Mouse (Mus musculus) olfactory bulb, adult 2 months (tissue): Measurements from ENCODE around the gene Lrrc18. TPM values are rescaled to one million over a fixed set of nuclear protein-coding genes. Genes with fewer than 3 reads are reported as not detected.

Experiments used
- H3K27ac ChIP-seq: fragments of 200-500 bp; 2 replicates; pipeline ENCODE4 v1.5.1; 2012; ENCODE audit warnings: low read depth, low read length; ENCODE audit not compliant: insufficient read depth
- H3K4me1 ChIP-seq: fragments of 200-500 bp; 2 replicates; pipeline ENCODE4 v1.6.1; 2012; ENCODE audit warnings: low read length; ENCODE audit not compliant: control insufficient read depth, insufficient read depth
- H3K4me3 ChIP-seq: fragments of 200-500 bp; 2 replicates; pipeline ENCODE4 v1.5.1; 2012; ENCODE audit warnings: mild to moderate bottlenecking, low read depth, low read length, moderate library complexity; ENCODE audit not compliant: insufficient read depth
- CTCF ChIP-seq: fragments of 200-500 bp; IDR thresholded peaks from 2 replicates; pipeline ENCODE4 v1.5.1; 2012; ENCODE audit warnings: low read depth, mild to moderate bottlenecking, low read length, moderate library complexity; ENCODE audit not compliant: insufficient read depth
- POLR2A ChIP-seq: fragments of 200-500 bp; IDR thresholded peaks from 2 replicates; pipeline ENCODE4 v1.6.1; 2012; ENCODE audit warnings: mild to moderate bottlenecking, low read depth, low read length, moderate library complexity; ENCODE audit not compliant: insufficient read depth
- WGBS: fragments of 180-500 bp; shearing (Covaris S2); methylation state at CpG from one replicate; pipeline ENCODE4 v1.1.7; 2018; 5-methylcytosine and 5-hydroxymethylcytosine counted together
- polyA plus RNA-seq: library from polyadenylated mRNA; stranded (reverse); fragments of >200 nt; gene quantifications from 2 replicates; pipeline ENCODE4 v1.2.4, GENCODE M21; 2012; ENCODE audit warnings: low replicate concordance; ENCODE audit not compliant: missing spikeins, insufficient read depth, insufficient read length

Lrrc18 gene
- polyA plus RNA-seq, 1 experiment = not detected

- 62% methylated on average over 6 of the region's 6 CpGs for WGBS
- Histone ChIP-seq H3K4me1 (no peaks in the 10 kb centered on the region), H3K27ac (no peak overlapping the region), H3K4me3 (no peak overlapping the region)
- TF ChIP-seq POLR2A = no peak
- no peak for TF ChIP-seq CTCF
Observed at GRCm38 (mm10) chr14:33033424-33033823, 42.2 kb downstream of the Lrrc18 start.

GRCm38 (mm10) chr14:33035386-33035785 is 44.2 kb downstream of the Lrrc18 start:
- Histone ChIP-seq H3K27ac (no peak overlapping the region), H3K4me1 (no peaks in the 10 kb centered on the region), H3K4me3 (no peak overlapping the region)
- TF ChIP-seq CTCF = no peak
- TF ChIP-seq POLR2A = no peak
- 58% methylated on average over 5 of the region's 5 CpGs for WGBS

- H3K27ac ChIP-seq = no peak overlapping the region
- no peak for TF ChIP-seq POLR2A
- TF ChIP-seq CTCF = no peak
- no peak overlapping the region for H3K4me3 ChIP-seq
- WGBS = 58% methylated on average over 3 of the region's 3 CpGs
- H3K4me1 ChIP-seq = no peaks in the 10 kb centered on the region
Observed at GRCm38 (mm10) chr14:33036811-33037210, 45.6 kb downstream of the Lrrc18 start.

GRCm38 (mm10) chr14:33045217-33045616 is 54.0 kb downstream of the Lrrc18 start:
- no peak for TF ChIP-seq POLR2A
- no peak for TF ChIP-seq CTCF
- Histone ChIP-seq H3K4me3 (no peak overlapping the region), H3K27ac (no peak overlapping the region), H3K4me1 (no peaks in the 10 kb centered on the region)
- WGBS = 91% methylated on average over 3 of the region's 3 CpGs

DNA sequence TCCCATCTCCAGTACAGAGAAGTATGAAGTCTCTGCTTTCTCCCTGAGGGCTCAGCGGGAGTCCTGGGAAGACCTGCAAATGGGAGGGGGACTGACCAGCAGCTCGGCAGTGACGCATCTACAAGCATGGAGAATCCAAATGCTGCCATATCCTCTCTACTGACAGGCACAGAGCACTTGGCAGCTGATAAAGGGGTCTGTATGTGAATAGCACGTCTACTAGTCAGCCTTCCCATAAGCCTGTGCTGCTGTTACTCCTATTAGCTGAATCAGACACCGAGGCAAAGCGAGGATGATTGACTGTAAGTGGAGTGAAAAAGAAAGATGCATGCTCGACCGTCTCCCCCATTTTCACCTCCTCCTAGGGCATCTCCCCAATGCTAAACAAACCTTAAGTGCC is 62.3 kb downstream of the Lrrc18 start:
- Histone ChIP-seq H3K4me1 (no peaks in the 10 kb centered on the region), H3K27ac (no peak overlapping the region), H3K4me3 (no peak overlapping the region)
- TF ChIP-seq POLR2A (no peak), CTCF (no peak)
- WGBS = 69% methylated on average over 8 of the region's 8 CpGs

- no peak for TF ChIP-seq CTCF
- TF ChIP-seq POLR2A = no peak
- 94% methylated on average over 7 of the region's 7 CpGs for WGBS
- H3K27ac ChIP-seq = no peak overlapping the region
- no peaks in the 10 kb centered on the region for H3K4me1 ChIP-seq
- H3K4me3 ChIP-seq = no peak overlapping the region
Observed at GRCm38 (mm10) chr14:33058881-33059660, 67.9 kb downstream of the Lrrc18 start.

DNA sequence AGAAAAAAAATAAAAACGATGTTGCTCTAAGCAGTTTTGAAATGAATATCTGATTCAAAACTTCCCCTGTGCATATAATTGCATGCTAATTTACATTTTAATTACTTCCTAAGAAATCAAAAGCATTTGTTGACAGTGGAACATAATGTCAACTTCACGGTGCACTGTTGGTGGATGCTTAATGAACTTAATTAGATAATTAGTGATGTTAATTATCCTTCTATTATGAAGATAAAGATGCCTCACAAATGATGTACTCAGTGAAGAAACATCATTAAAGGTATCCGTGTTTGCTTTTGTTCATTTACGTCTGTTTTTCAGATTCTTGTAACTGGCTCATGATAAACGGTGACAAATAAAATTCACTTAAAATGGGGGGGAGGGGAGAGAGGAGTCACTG is 71.8 kb downstream of the Lrrc18 start:
- WGBS = 39% methylated on average over 5 of the region's 5 CpGs
- Histone ChIP-seq H3K4me1 (0 out of 2 replicates have a peak, but pooled peaks cover 2% of the 10 kb centered on the region), H3K4me3 (no peak overlapping the region), H3K27ac (no peak overlapping the region)
- TF ChIP-seq CTCF (no peak), POLR2A (no peak)

Other genes with a start within 250 kb of the Lrrc18 start
- not detected in 2 replicates for gene Tmem273, start 205.4 kb upstream of the Lrrc18 start, polyA plus RNA-seq
- not detected in 2 replicates for gene Fam170b, start 157.4 kb upstream of the Lrrc18 start, polyA plus RNA-seq
- not detected in 2 replicates for gene Vstm4, start 134.6 kb upstream of the Lrrc18 start, polyA plus RNA-seq
- not detected in 2 replicates for gene Wdfy4, start 194.1 kb downstream of the Lrrc18 start, polyA plus RNA-seq
- not detected in 2 replicates for gene Arhgap22, start 222.6 kb downstream of the Lrrc18 start, polyA plus RNA-seq